Mouse (Mus musculus) embryo, embryonic 10 days (tissue): ENCODE results near the gene Adamts4.
"Not testable (repeated sequence)": the region's sequence is repeated elsewhere in the genome, so short reads cannot be mapped to it uniquely, and the experiment has no call there.

Experiments
- DNase-seq: peaks from one replicate; pipeline ENCODE4 v3.0.0-alpha.2; 2015; ENCODE audit warnings: low spot score

Gene Adamts4

GRCm38 (mm10) chr1:171231844-171232243, 18.4 kb upstream of the Adamts4 start:
- no peak for DNase-seq

- no peak for DNase-seq
Measured at GRCm38 (mm10) chr1:171232348-171232747, 17.9 kb upstream of the Adamts4 start.

- DNase-seq = no peak
Measured at GRCm38 (mm10) chr1:171232800-171233730, 17.2 kb upstream of the Adamts4 start.

- no peak for DNase-seq
Measured at GRCm38 (mm10) chr1:171234126-171234525, 16.1 kb upstream of the Adamts4 start, which contains the start of gene Fcer1g. Fcer1g (minus strand) TSS chr1:171234365.

GRCm38 (mm10) chr1:171234538-171234937, 15.7 kb upstream of the Adamts4 start:
- DNase-seq = no peak

- no peak for DNase-seq
Measured at GRCm38 (mm10) chr1:171235791-171236190, 14.4 kb upstream of the Adamts4 start.

GRCm38 (mm10) chr1:171237438-171237837, 12.8 kb upstream of the Adamts4 start:
- no peak for DNase-seq

- peak; percentile 71 for DNase-seq
Measured at GRCm38 (mm10) chr1:171238463-171238862, 11.8 kb upstream of the Adamts4 start.

GRCm38 (mm10) chr1:171239992-171240744, 10.1 kb upstream of the Adamts4 start:
- DNase-seq = no peak

- DNase-seq = no peak
Measured at GRCm38 (mm10) chr1:171240911-171241310, 9.3 kb upstream of the Adamts4 start.

- not testable (repeated sequence) for DNase-seq
Measured at GRCm38 (mm10) chr1:171241952-171242351, 8.3 kb upstream of the Adamts4 start.

- no peak for DNase-seq
Measured at GRCm38 (mm10) chr1:171245353-171245752, 4.9 kb upstream of the Adamts4 start.

- peak; percentile 99 for DNase-seq
Measured at GRCm38 (mm10) chr1:171246709-171247452, 3.3 kb upstream of the Adamts4 start.

- DNase-seq = no peak
Measured at GRCm38 (mm10) chr1:171247453-171247841, 2.8 kb upstream of the Adamts4 start.

- DNase-seq = no peak
Measured at GRCm38 (mm10) chr1:171247916-171248315, 2.3 kb upstream of the Adamts4 start.

- DNase-seq = peak; percentile 39
Measured at GRCm38 (mm10) chr1:171248386-171249226, 1.6 kb upstream of the Adamts4 start.

- peak; percentile 67 for DNase-seq
Measured at GRCm38 (mm10) chr1:171250680-171251593, 716 bp downstream of the Adamts4 start, which contains the start of gene Ndufs2. Ndufs2 (minus strand) TSS chr1:171251388.

- DNase-seq = peak; percentile 68
Measured at GRCm38 (mm10) chr1:171251594-171252324, 1.5 kb downstream of the Adamts4 start.

- no peak for DNase-seq
Measured at GRCm38 (mm10) chr1:171252415-171252814, 2.2 kb downstream of the Adamts4 start.
